Mouse (Mus musculus) liver, embryonic 14.5 days (tissue): ENCODE data around the gene Klhl29. TPM values are rescaled to one million over a fixed set of nuclear protein-coding genes. Genes with fewer than 3 reads are reported as not detected.

Experiments
- ATAC-seq: fragments of 200-750 bp; cut with Nextera tagmentation; 2 replicates; pipeline ENCODE4 v1.8.0; 2017; ENCODE audit warnings: moderate number of reproducible peaks, mild to moderate bottlenecking, moderate library complexity; ENCODE audit not compliant: insufficient read depth
- DNase-seq, 3 experiments: peaks; one replicate each; pipeline ENCODE4 v3.0.0-alpha.2; 2012 to 2013; ENCODE audit warnings: low read depth in 3 of 3, low spot score in 3 of 3
- H3K27ac ChIP-seq: fragments of 300-500 bp; sonication (generic); 2 replicates; pipeline ENCODE4 v1.5.1; 2014; ENCODE audit warnings: moderate library complexity, mild to moderate bottlenecking, control low read depth, inconsistent platforms
- H3K27me3 ChIP-seq: fragments of 300-500 bp; sonication (generic); 2 replicates; pipeline ENCODE4 v1.6.1; 2014; ENCODE audit warnings: mild to moderate bottlenecking, low read length, moderate library complexity; ENCODE audit not compliant: control insufficient read depth, insufficient read depth
- H3K36me3 ChIP-seq: fragments of 300-500 bp; sonication (generic); replicated peaks from 2 replicates; pipeline ENCODE4 v1.6.1; 2014; ENCODE audit warnings: low read depth; ENCODE audit not compliant: control insufficient read depth, insufficient read depth
- H3K4me1 ChIP-seq, 2 experiments: fragments of 200-500 bp in 1 of 2; fragments of 300-500 bp in 1 of 2; sonication (generic) in 1 of 2; replicated peaks; 2 replicates each; pipeline ENCODE4 v1.6.1; 2012 to 2014; ENCODE audit warnings: antibody characterized with exemption in 1 of 2, inconsistent platforms in 1 of 2, low read length in 1 of 2; ENCODE audit not compliant: control insufficient read depth in 2 of 2, insufficient read depth in 2 of 2
- H3K4me2 ChIP-seq: fragments of 300-500 bp; sonication (generic); 2 replicates; pipeline ENCODE4 v1.6.1; 2014; ENCODE audit warnings: low read depth, mild to moderate bottlenecking, control low read depth, moderate library complexity
- H3K4me3 ChIP-seq, 2 experiments: fragments of 200-500 bp in 1 of 2; fragments of 300-500 bp in 1 of 2; sonication (generic) in 1 of 2; 2 replicates each; pipeline ENCODE4 v1.5.1; 2012 to 2014; ENCODE audit warnings: low read depth in 2 of 2, low read length in 2 of 2, mild to moderate bottlenecking in 2 of 2, control low read depth in 1 of 2, inconsistent platforms in 1 of 2, moderate library complexity in 1 of 2; ENCODE audit not compliant: insufficient read depth in 1 of 2
- H3K9ac ChIP-seq: fragments of 300-500 bp; sonication (generic); replicated peaks from 2 replicates; pipeline ENCODE4 v1.6.1; 2014; ENCODE audit warnings: mild to moderate bottlenecking, control low read depth, moderate library complexity
- H3K9me3 ChIP-seq: fragments of 300-500 bp; sonication (generic); 2 replicates; pipeline ENCODE4 v1.6.1; 2016; ENCODE audit warnings: low read length, mixed read lengths; ENCODE audit not compliant: control insufficient read depth
- CTCF ChIP-seq: IDR thresholded peaks from 2 replicates; pipeline ENCODE4 v1.5.1; 2016; ENCODE audit warnings: antibody characterized with exemption, low read depth, control low read depth
- EP300 ChIP-seq: IDR thresholded peaks from 2 replicates; pipeline ENCODE4 v1.6.1; 2016; ENCODE audit warnings: antibody characterized with exemption, low read depth
- WGBS: fragments of 180-500 bp; shearing (Covaris S2); extraction: QIAGEN DNeasy Blood & Tissue Kit; methylation state at CpG from one replicate; pipeline ENCODE4 v1.1.7; 2014; ENCODE audit not compliant: insufficient replicate concordance; 5-methylcytosine and 5-hydroxymethylcytosine counted together
- polyA plus RNA-seq, 2 experiments: library from polyadenylated mRNA; depleted of rRNA in 1 of 2; stranded (reverse) in 1 of 2; unstranded in 1 of 2; fragments of >200 nt; fragmentation: Nextera tagmentation in 1 of 2; extraction: Ambion mirVana in 1 of 2; gene quantifications; 2 replicates each; pipeline versions ENCODE4 v1.2.1 to v1.2.3; 2012 to 2014

The Klhl29 gene
- polyA plus RNA-seq, 2 experiments = 0.06 to 0.11 TPM

DNA sequence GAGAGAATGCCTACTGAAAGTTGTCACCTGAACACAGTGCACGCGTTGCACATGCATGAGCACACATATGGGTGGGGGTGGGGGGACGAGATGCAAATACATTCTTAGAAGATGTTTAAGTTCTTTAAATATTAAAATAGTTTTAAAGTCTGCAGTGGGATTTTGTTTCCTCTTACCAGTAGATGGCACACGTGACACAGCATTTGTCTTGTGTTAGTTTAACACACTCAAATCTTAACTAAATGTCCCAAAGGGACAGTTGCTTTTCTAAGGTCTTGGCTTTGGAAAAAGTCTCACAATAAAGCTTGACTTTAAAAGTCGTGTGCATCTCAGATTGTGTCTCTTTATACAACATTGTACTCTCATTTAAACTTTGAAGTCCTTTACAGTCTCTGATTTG is 346.4 kb downstream of the Klhl29 start:
- H3K9me3 ChIP-seq = no peaks in the 10 kb centered on the region
- DNase-seq (no peak), ATAC-seq (no peak)
- H3K4me1 ChIP-seq = no peaks in the 10 kb centered on the region
- no peak for TF ChIP-seq EP300
- no peak for TF ChIP-seq CTCF
- 82% methylated on average over 5 of the region's 5 CpGs for WGBS
- no peak overlapping the region for H3K27ac ChIP-seq
- no peak overlapping the region for H3K4me2 ChIP-seq
- no peak overlapping the region for H3K9ac ChIP-seq
- no peak overlapping the region for H3K4me3 ChIP-seq
- H3K27me3 ChIP-seq = no peaks in the 10 kb centered on the region
- H3K36me3 ChIP-seq = peaks cover 19% of the 10 kb centered on the region
